Mouse (Mus musculus) lung, embryonic 16.5 days (tissue): ENCODE measurements at regions not wholly inside any gene's neighbourhood (a gene's known extent, or its start where the extent isn't known, plus 50 kb on each side); places are given as distances from the start of the nearest gene placed in this dataset.

Experiments used
- ATAC-seq: fragments of 200-750 bp; cut with Nextera tagmentation; 2 replicates; pipeline ENCODE4 v1.8.0; 2017; ENCODE audit warnings: low read depth, mild to moderate bottlenecking, moderate library complexity
- H3K27ac ChIP-seq: fragments of 300-500 bp; sonication (generic); 2 replicates; pipeline ENCODE4 v1.5.1; 2014; ENCODE audit warnings: mild to moderate bottlenecking, control low read depth, low read length
- H3K27me3 ChIP-seq: fragments of 300-500 bp; sonication (generic); 2 replicates; pipeline ENCODE4 v1.6.1; 2014; ENCODE audit warnings: low read depth, low read length, mixed read lengths; ENCODE audit not compliant: control insufficient read depth, insufficient read depth
- H3K36me3 ChIP-seq: fragments of 300-500 bp; sonication (generic); 2 replicates; pipeline ENCODE4 v1.6.1; 2014; ENCODE audit warnings: low read length; ENCODE audit not compliant: control insufficient read depth, insufficient read depth
- H3K4me1 ChIP-seq: fragments of 300-500 bp; sonication (generic); replicated peaks from 2 replicates; pipeline ENCODE4 v1.6.1; 2014; ENCODE audit warnings: low read length, mixed read lengths; ENCODE audit not compliant: control insufficient read depth, insufficient read depth
- H3K4me2 ChIP-seq: fragments of 300-500 bp; sonication (generic); 2 replicates; pipeline ENCODE4 v1.6.1; 2014; ENCODE audit warnings: low read depth, low read length, control low read depth
- H3K4me3 ChIP-seq: fragments of 300-500 bp; sonication (generic); 2 replicates; pipeline ENCODE4 v1.5.1; 2014; ENCODE audit warnings: mild to moderate bottlenecking, low read length, control low read depth
- H3K9ac ChIP-seq: fragments of 300-500 bp; sonication (generic); 2 replicates; pipeline ENCODE4 v1.6.1; 2014; ENCODE audit warnings: low read length, control low read depth
- H3K9me3 ChIP-seq: fragments of 300-500 bp; sonication (generic); 2 replicates; pipeline ENCODE4 v1.6.1; 2016; ENCODE audit warnings: low read length; ENCODE audit not compliant: control insufficient read depth
- WGBS: fragments of 180-500 bp; shearing (Covaris S2); extraction: QIAGEN DNeasy Blood & Tissue Kit; methylation state at CpG from one replicate; pipeline ENCODE4 v1.1.7; 2014; 5-methylcytosine and 5-hydroxymethylcytosine counted together

GRCm38 (mm10) chr8:49946919-49947612, 1103.3 kb upstream of the Tenm3 start:
- Histone ChIP-seq H3K4me3 (no peak overlapping the region), H3K9ac (no peak overlapping the region), H3K4me1 (no peaks in the 10 kb centered on the region), H3K9me3 (no peaks in the 10 kb centered on the region), H3K27me3 (no peaks in the 10 kb centered on the region), H3K36me3 (no peaks in the 10 kb centered on the region), H3K27ac (no peak overlapping the region), H3K4me2 (no peak overlapping the region)
- WGBS = 83% methylated on average over 5 of the region's 5 CpGs
- no peak for ATAC-seq

GRCm38 (mm10) chr8:49932124-49932523, 1088.4 kb upstream of the Tenm3 start:
- Histone ChIP-seq H3K9ac (no peak overlapping the region), H3K4me2 (no peak overlapping the region), H3K9me3 (no peaks in the 10 kb centered on the region), H3K4me1 (no peaks in the 10 kb centered on the region), H3K4me3 (no peak overlapping the region), H3K36me3 (no peaks in the 10 kb centered on the region), H3K27me3 (no peaks in the 10 kb centered on the region), H3K27ac (no peak overlapping the region)
- ATAC-seq = no peak
- 52% methylated on average over 6 of the region's 6 CpGs for WGBS

- Histone ChIP-seq H3K27me3 (no peaks in the 10 kb centered on the region), H3K36me3 (no peaks in the 10 kb centered on the region), H3K4me1 (no peaks in the 10 kb centered on the region), H3K27ac (no peak overlapping the region), H3K4me2 (no peak overlapping the region), H3K9me3 (no peaks in the 10 kb centered on the region), H3K9ac (no peak overlapping the region), H3K4me3 (no peak overlapping the region)
- 70% methylated on average over 9 of the region's 9 CpGs for WGBS
- no peak for ATAC-seq
Observed at GRCm38 (mm10) chr8:49926402-49927172, 1082.8 kb upstream of the Tenm3 start.

GRCm38 (mm10) chr8:49905099-49905498, 1061.3 kb upstream of the Tenm3 start:
- Histone ChIP-seq H3K27ac (no peak overlapping the region), H3K27me3 (no peaks in the 10 kb centered on the region), H3K9me3 (no peaks in the 10 kb centered on the region), H3K4me2 (no peak overlapping the region), H3K4me3 (no peak overlapping the region), H3K9ac (no peak overlapping the region), H3K4me1 (no peaks in the 10 kb centered on the region), H3K36me3 (no peaks in the 10 kb centered on the region)
- ATAC-seq = no peak

GRCm38 (mm10) chr8:49902032-49902431, 1058.3 kb upstream of the Tenm3 start:
- Histone ChIP-seq H3K36me3 (no peaks in the 10 kb centered on the region), H3K4me1 (no peaks in the 10 kb centered on the region), H3K4me2 (no peak overlapping the region), H3K27me3 (no peaks in the 10 kb centered on the region), H3K9me3 (no peaks in the 10 kb centered on the region), H3K9ac (no peak overlapping the region), H3K4me3 (no peak overlapping the region), H3K27ac (no peak overlapping the region)
- WGBS = 63% methylated on average over 6 of the region's 6 CpGs
- ATAC-seq = no peak

GRCm38 (mm10) chr8:49901601-49902000, 1057.8 kb upstream of the Tenm3 start:
- Histone ChIP-seq H3K27me3 (no peaks in the 10 kb centered on the region), H3K27ac (no peak overlapping the region), H3K4me1 (no peaks in the 10 kb centered on the region), H3K4me2 (no peak overlapping the region), H3K9me3 (no peaks in the 10 kb centered on the region), H3K4me3 (no peak overlapping the region), H3K9ac (no peak overlapping the region), H3K36me3 (no peaks in the 10 kb centered on the region)
- ATAC-seq = peak; percentile 54; the same call in 1 of the 2 replicates
- WGBS = 37% methylated on average over 9 of the region's 9 CpGs
